ENCODE assay signal across 8 mouse cellular contexts in the genomic region with DNA sequence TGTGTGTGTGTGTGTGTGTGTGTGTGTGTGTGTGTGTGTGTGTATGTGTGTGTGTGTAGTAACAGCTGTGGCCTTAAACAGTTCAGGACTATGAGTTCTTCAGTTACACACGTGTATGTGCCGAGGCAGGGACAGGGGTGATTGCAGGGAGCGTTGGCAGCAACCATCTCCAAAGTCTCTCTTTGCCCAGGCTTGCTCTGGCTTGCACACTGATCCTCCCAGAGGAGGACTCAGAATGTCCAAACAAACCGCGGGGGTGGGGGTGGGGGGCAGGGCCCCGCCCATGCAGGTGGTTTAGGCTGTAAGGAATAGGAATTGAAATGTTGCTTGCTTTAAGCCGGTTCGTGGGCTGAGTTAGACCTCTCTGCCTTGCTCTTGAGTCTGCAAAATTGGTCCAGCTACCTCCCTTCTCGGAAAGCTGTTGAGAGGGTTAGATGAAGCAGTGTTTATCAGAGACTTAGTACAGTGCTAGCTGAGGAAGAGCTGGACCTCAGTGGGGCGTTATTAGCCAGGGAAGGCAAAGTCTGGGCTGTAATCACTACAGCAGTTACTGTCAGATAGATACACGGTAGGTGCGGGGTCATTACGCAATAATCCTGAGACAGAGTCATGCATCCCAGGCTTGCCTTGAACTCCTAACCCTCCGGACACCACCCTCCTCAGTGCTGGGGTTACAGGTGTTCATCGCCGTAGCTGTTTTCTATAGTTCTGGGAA. TPM values are rescaled to one million over a fixed set of nuclear protein-coding genes. Genes with fewer than 3 reads are reported as not detected.
A peak's percentile ranks its signal among the peaks of the same experiment; 100 is the strongest.
DNase-seq lines count a peak whose midpoint lies in the region; ATAC-seq and TF ChIP-seq lines count a peak whose summit lies in the region.

No protein-coding gene starts in this region.

- no peaks in the 10 kb centered on the region for H3K9me3 ChIP-seq in hindbrain, embryonic 15.5 days
- H3K9me3 ChIP-seq in midbrain, embryonic 13.5 days, result no peaks in the 10 kb centered on the region

- H3K4me2 ChIP-seq in hindbrain, embryonic 15.5 days, result peak overlapping the region; percentile 66
- H3K4me2 ChIP-seq in midbrain, embryonic 13.5 days (replicated peaks), result peak overlapping the region; percentile 62

- peak overlapping the region; percentile 90 for H3K27ac ChIP-seq in left cerebral cortex, adult 2 months
- H3K27ac ChIP-seq in hindbrain, embryonic 15.5 days (replicated peaks), result peak overlapping the region; percentile 82
- H3K27ac ChIP-seq in midbrain, embryonic 13.5 days, result peak overlapping the region; percentile 59; the same call in 1 of the 2 replicates

- H3K9ac ChIP-seq in hindbrain, embryonic 15.5 days, result no peak overlapping the region
- H3K9ac ChIP-seq in midbrain, embryonic 13.5 days (replicated peaks), result no peak overlapping the region

- H3K27me3 ChIP-seq in hindbrain, embryonic 15.5 days, result no peaks in the 10 kb centered on the region
- H3K27me3 ChIP-seq in midbrain, embryonic 13.5 days, result no peaks in the 10 kb centered on the region

- no peaks in the 10 kb centered on the region for H3K36me3 ChIP-seq in hindbrain, embryonic 15.5 days
- no peaks in the 10 kb centered on the region for H3K36me3 ChIP-seq in midbrain, embryonic 13.5 days

- no peak overlapping the region for H3K4me3 ChIP-seq in left cerebral cortex, adult 2 months
- peak overlapping the region; percentile 39; the same call in 1 of the 2 replicates for H3K4me3 ChIP-seq in hindbrain, embryonic 15.5 days
- no peak overlapping the region for H3K4me3 ChIP-seq in midbrain, embryonic 13.5 days (replicated peaks)

- peaks cover 50% of the 10 kb centered on the region for H3K4me1 ChIP-seq in hindbrain, embryonic 15.5 days (replicated peaks)
- peaks cover 42% of the 10 kb centered on the region for H3K4me1 ChIP-seq in midbrain, embryonic 13.5 days (replicated peaks)

- 70% methylated on average over 16 of the region's 16 CpGs for WGBS in hindbrain, embryonic 15.5 days
- 69% methylated on average over 16 of the region's 16 CpGs for WGBS in midbrain, embryonic 13.5 days

- no peak for ATAC-seq in hindbrain, embryonic 15.5 days (ENCODE audit: low FRiP score, low read depth)
- peak; percentile 48 for ATAC-seq in midbrain, embryonic 13.5 days
- ATAC-seq in erythroid progenitor cell, adult 5-6 weeks (replicated peaks; ENCODE audit: low FRiP score, poor library complexity, severe bottlenecking), result no peak

- DNase-seq in left cerebral cortex, adult 2 months (ENCODE audit: extremely low spot score in 1 of 2, low spot score in 2 of 2), result no peak
- no peak for DNase-seq in left cerebral cortex, adult 11 months (ENCODE audit: low spot score)
- DNase-seq in brain, adult 2 months (ENCODE audit: low read depth, low spot score), result peak; percentile 62
- no peak for DNase-seq in cerebellum, postnatal 14 days
- no peak for DNase-seq in gastrocnemius, postnatal 10 days

- TF ChIP-seq CTCF in left cerebral cortex, adult 2 months (IDR thresholded peaks at IDR 0.05), result no peak

- intact Hi-C loops in left cerebral cortex, adult 2 months (cut with DNase I), result loop anchor here (1.0 kb wide), 1 partner anchor 43 kb away; no protein-coding TSS in a partner anchor

RNA-seq across cellular contexts. Expression of a gene that starts 5.9 kb away (rescaled TPM):
- 1 to 10 TPM; 6.5 to 6.9 TPM for total RNA-seq in left cerebral cortex, adult 2 months (2021)
- polyA plus RNA-seq in hindbrain, embryonic 15.5 days (2015; fragmentation: Nextera tagmentation; extraction: Ambion mirVana), result 7.6 and 8.1 TPM in 2 replicates
- 6.4 and 6.6 TPM in 2 replicates for polyA plus RNA-seq in midbrain, embryonic 13.5 days (2015; fragmentation: Nextera tagmentation; extraction: Ambion mirVana)
- total RNA-seq in gastrocnemius, postnatal 10 days (2021), result 1 to 10 TPM; 2.4 to 2.9 TPM
- total RNA-seq in erythroid progenitor cell, adult 5-6 weeks (2015; ENCODE audit: low replicate concordance), result 1.8 and 4.2 TPM in 2 replicates
- total RNA-seq in erythroid progenitor cell, adult 5-6 weeks (2017; ENCODE audit: low replicate concordance), result 0.77 and 5.4 TPM in 2 replicates

RNA-seq across cellular contexts. Expression of a gene that starts 18.4 kb away (rescaled TPM):
- 10 to 100 TPM; 46.7 to 48.9 TPM for total RNA-seq in left cerebral cortex, adult 2 months (2021)
- polyA plus RNA-seq in hindbrain, embryonic 15.5 days (2015; fragmentation: Nextera tagmentation; extraction: Ambion mirVana), result 0.45 and 0.51 TPM in 2 replicates
- 0.16 and 0.40 TPM in 2 replicates for polyA plus RNA-seq in midbrain, embryonic 13.5 days (2015; fragmentation: Nextera tagmentation; extraction: Ambion mirVana)
- 10 to 100 TPM; 24.7 to 27.4 TPM for total RNA-seq in gastrocnemius, postnatal 10 days (2021)
- not detected in 2 replicates for total RNA-seq in erythroid progenitor cell, adult 5-6 weeks (2015; ENCODE audit: low replicate concordance)
- not detected in 2 replicates for total RNA-seq in erythroid progenitor cell, adult 5-6 weeks (2017; ENCODE audit: low replicate concordance)

RNA-seq across cellular contexts. Expression of a gene that starts 59.0 kb away (rescaled TPM):
- total RNA-seq in left cerebral cortex, adult 2 months (2021), result not detected
- 0.16 and 0.33 TPM in 2 replicates for polyA plus RNA-seq in hindbrain, embryonic 15.5 days (2015; fragmentation: Nextera tagmentation; extraction: Ambion mirVana)
- 0.05 and 0.12 TPM in 2 replicates for polyA plus RNA-seq in midbrain, embryonic 13.5 days (2015; fragmentation: Nextera tagmentation; extraction: Ambion mirVana)
- under 1 TPM; 0.29 to 0.66 TPM for total RNA-seq in gastrocnemius, postnatal 10 days (2021)
- total RNA-seq in erythroid progenitor cell, adult 5-6 weeks (2015; ENCODE audit: low replicate concordance), result not detected in 2 replicates
- not detected in 2 replicates for total RNA-seq in erythroid progenitor cell, adult 5-6 weeks (2017; ENCODE audit: low replicate concordance)

Comparison
In these comparisons a context has a peak if more than half of its experiments do, and no peak if none do; other contexts are left out.
1. RNA of a gene that starts 18.4 kb away (total RNA-seq): 46.7 to 48.9 TPM in left cerebral cortex, adult 2 months and 24.7 to 27.4 TPM in gastrocnemius, postnatal 10 days; not detected in erythroid progenitor cell, adult 5-6 weeks; every median in the first group is over 10 times any median in the second.
2. Peak in every context shown above with its lines, with median percentiles within 50 percentile points of each other: H3K27ac ChIP-seq.